Mouse (Mus musculus): ENCODE results near the gene Vapa. TPM values are rescaled to one million over a fixed set of nuclear protein-coding genes. Genes with fewer than 3 reads are reported as not detected.
"Not testable (repeated sequence)": the region's sequence is repeated elsewhere in the genome, so short reads cannot be mapped to it uniquely, and the experiment has no call there.

The Vapa gene
- total RNA-seq, 2 experiments from 2014 or later = 149 TPM

DNA sequence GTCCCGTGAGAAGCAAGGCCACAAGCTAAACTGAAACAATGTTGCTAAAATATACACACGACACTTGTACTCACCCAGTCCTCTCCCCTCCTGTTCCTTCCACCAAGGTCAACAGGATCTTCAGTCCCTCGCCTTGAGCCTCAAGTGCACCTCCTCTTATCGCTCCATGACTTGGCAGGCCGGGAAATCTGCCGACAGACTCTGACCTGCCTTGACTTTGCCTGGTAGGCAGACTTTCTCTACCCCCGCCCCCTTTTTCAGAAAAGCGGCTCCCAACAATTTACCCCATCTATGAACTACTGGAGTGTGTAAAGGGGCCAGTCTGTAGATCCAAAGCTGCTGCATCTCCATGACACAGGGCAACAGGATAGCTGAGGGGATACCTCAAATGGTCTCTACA is 41.9 kb downstream of the Vapa start:
- DNase-seq (ENCODE audit: low spot score in 2 of 2) = no peak

DNA sequence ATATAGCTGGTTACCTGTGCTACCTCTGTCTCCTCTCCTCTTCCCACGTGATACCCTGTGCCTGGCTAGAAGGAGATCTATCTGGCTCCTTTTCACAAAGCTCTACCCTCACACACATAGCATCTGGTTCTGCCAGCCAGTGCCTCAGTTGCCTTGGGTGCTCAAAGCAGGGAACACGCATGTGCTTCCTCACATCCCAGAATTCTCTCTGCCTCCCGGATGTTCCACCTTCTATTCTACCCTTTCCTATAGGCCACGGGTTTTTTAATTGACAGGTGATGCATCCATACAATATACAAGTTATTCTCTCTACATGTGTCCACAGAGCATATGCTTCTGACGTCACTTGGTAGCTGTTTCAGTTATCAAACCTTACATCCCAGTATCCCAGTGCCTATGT is 49.2 kb downstream of the Vapa start:
- DNase-seq (ENCODE audit: low spot score in 2 of 2) = no peak

DNA sequence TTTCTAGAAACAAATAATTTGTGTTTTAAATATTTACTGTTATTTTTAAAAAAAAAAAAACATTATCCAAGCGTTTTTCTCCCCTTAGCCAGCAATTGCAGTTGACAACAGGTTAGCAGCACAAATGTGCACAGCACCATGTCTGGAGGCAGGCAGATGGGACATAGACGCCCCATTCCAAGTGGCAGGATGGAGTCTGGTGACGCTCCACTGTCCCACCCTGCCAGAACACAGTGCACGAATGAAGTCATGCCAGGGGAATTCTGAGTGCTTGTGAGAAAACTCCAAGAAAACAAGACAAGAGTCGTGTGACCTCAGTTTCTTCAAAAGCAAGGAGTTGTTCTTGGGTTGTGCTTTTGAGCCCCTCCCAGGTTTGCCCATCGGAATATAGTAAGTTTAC is 50.0 kb downstream of the Vapa start:
- no peak for DNase-seq (ENCODE audit: low spot score in 2 of 2)

DNA sequence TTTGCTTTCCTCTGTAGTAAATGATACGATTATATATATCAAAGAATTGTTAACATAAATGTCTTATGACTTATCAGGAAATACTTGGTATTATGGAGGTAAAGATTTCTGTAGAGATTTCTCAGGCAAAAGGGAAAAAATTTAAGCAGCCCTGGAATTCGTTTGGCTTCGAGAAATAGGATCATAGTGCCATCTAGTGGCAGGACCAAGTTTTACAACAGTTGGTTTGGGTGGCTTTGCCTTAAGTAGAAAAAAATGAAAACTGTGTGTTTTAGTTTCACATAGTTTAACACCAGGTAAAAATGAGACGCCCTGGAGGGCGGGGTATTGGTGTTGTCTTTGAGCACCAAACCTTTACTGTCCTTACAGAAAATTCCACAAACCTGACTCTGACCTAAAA is 50.6 kb downstream of the Vapa start:
- peak; percentile 68 to 87 for DNase-seq (ENCODE audit: low spot score in 2 of 2)

DNA sequence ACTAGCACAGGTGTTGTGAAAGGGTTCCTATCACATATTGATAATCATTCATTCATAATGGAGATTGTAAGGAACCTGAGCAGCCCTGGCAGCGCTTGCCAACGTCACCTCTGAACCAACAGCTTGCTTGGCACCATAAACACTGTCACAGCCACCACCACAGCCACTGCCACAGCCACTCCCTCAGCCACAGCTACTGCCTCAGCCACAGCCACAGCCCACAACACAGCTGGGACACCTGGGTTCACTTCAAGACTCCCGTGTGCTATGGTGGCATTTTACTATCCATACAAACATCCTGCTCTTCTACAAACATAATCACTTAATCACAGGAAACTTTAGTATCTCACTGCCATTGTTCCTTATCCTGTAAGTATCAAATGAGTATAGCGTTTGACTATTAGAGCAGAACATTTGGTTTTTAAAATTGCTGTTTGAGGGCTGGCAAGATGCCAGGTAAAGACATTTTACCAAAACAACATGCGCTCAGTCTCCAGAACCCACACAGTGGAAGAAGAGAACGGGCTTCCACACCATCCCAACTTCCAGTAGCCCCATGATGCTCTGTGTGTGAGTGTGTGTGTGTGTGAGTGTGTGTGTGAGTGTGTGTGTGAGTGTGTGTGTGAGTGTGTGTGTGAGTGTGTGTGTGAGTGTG is 51.9 kb downstream of the Vapa start:
- DNase-seq (ENCODE audit: low spot score in 2 of 2) = no peak

DNA sequence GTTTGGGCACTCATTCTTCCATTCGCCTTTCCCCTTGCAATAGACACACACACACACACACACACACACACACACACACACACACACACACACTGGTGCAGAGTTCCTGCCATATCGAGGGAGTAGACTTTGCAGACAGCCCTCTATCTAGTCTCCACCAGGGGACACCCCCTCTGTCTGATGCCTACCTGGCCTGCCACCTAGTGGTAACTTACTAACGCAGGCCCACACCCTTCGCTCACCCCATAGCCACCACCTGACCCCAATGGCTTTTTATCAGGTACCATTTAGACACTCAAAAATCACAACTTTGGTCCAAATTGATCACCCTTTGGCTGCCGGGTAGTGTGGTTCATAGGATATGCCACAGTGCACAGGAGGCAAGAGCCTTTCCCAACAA is 54.1 kb downstream of the Vapa start:
- DNase-seq (ENCODE audit: low spot score in 2 of 2) = no peak

DNA sequence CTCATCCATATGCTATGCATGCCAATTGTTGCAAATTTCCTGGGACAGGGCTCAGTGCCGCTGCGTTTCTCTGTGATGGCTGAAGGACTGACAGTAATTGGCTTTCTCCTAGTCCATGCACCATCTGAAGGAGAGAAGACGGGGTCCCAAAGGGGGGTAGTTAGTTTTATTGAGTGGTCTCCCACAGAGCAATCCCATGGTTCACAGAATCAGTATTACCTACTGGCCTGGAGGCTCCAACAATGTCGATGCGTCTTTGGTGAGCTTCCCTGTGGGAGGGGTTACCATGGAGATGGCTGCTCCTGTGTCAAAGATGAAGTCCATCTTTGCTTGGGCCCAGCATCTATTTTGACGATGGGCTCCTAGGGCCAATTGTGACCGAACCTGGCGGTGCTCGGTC is 54.6 kb downstream of the Vapa start:
- DNase-seq (ENCODE audit: low spot score in 2 of 2) = no peak

DNA sequence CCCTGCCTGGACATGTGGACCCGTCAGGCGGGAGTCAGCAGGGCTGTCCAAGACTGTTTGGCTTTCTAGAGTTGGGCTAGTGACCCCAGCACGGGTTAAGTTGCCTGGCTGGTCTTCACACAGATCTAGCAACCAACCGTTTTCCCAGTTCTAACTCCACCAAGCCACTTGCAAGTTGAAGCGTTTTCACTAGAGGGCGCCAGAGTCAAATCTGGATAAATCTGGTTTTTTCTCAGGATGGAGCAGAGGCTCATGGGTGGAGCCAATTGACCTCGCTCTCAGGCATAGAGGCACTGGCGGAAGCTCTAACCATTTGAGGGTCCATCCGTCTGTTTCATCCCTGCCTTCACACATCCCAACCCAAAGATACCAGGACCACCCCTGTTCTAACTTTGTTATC is 55.1 kb downstream of the Vapa start:
- peak; percentile 40 to 62 for DNase-seq (ENCODE audit: low spot score in 2 of 2)

DNA sequence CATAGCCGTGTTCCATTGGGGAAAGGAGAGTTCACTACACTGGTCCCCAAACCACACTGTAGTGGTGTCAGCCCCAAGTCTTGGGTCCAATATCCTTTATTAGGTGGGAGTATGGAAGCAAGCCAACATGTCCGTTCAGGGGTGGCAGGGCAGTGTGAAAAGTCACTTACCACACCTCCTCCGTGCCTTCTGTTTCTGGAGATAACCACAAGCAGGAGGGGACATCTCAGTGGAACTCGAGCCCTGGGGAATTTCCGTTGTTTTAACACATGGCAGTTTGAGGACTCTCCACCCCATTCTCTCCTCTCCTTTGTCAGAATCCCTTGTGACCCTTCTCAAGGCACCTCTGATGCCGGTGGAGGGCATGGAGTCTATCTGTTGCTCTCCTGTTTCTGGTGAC is 56.1 kb downstream of the Vapa start:
- no peak for DNase-seq (ENCODE audit: low spot score in 2 of 2)

DNA sequence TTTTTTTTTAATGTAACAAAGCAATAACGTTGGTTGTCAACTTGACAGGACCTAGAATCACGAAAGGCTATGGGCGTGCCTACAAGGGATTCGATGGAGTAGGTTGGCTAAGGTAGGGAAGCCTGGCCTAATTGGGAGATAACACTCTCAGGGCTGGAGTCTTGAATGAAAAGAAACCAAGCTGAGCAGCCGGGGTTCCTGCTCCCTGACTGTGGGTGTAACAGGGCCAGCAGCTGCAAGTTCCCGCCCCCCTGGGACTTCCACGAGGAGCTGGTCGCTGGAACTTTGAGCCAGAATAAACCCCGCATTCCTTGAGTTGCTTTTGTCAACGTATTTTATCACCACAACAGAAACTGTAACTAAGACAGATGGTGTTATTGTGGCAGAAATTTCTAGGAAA is 56.6 kb downstream of the Vapa start:
- no peak for DNase-seq (ENCODE audit: low spot score in 2 of 2)

DNA sequence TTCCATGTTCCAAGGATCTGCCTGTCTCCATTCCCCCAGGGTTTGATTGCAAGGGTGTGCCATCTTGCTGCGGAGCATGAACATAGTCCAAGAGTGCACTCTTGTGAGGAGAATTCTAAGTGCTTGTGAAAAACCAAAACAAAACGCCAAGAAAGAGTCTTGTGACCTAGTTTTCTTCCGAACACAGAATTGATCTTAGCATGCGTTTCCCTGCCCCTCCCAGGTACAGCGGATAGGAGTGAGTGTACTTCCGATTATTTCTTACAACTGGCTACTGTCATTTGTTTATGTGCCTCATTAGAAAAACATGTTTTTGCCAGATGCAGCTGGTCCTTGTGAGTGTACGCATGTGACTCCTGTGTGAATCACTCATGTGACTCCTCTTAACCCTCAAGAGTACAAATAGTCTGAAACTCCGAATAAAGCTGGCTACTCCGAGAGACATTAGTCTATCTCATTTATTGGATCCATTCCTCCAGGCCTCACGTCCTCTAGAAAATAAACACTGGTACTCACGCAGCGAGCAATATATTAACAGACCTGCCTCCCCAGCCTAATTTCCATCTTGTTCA is 60.8 kb downstream of the Vapa start:
- DNase-seq (ENCODE audit: low spot score in 2 of 2) = no peak

DNA sequence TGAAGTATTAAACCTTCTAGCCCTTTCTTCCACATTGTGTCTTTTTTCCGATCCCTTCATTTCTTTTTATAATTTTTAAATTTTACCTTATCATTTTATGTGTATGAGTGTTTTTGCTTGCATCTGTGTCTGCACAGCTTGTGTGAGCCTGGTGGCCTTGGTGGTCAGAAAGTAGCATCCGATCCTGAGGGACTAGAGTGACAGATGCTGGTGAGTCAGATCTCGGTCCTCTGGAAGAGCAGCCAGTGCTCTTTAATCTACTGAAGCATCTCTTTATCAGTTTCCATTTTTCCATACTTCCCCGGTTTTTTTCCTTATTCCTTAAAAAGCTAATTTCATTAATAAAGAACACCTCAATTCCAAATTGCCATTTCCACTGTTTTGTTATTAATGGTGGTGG is 63.0 kb downstream of the Vapa start:
- DNase-seq (ENCODE audit: low spot score in 2 of 2) = no peak

DNA sequence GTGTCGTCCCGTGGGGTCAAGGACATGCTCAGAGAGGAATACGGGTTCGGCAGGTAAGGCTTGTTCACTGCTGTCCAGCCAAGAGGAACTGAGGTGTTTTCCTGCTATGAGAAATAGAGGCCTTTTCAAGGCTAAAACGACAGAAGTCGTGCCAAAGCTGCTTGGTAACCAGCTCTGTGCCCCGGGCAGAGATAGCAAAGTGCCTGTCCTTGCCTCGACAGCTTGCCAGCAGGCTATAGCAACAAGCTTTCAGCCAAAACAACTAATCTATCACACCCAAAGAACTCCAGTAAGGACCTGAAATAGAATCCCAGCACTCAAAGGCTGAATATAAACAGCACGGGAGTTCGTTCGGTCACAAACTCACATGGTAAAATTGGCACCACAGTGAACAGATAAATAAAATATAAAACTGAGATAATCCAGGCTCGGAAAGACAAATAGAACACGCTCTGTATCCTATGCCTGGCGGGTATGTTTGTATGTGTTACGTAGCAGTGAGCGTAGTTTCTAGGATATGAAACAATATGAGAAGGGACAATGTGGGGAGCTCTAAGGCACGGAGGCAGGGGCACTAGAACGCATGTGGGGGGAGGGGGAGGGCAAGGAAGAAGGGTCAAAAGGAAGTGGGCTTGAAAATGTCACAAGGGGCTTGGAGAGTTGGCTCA is 64.5 kb downstream of the Vapa start:
- no peak for DNase-seq (ENCODE audit: low spot score in 2 of 2)

DNA sequence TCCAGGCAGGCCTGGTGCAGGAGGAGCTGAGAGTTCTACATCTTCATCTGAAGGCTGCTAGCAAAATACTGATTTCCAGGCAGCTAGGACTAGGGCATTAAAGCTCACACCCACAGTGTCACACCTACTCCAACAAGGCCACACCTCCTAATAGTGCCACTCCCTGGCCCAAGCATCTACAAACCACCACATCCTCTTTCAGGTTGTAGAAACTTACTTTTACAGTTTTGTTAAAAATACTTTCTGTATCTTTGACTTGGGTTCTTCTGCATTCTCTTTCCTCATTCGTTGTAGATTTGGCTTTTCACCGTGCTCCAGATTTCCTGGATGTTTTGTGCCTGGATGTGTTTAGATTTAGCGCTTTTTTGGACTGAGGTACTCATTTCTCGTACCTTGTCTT is 67.1 kb downstream of the Vapa start:
- DNase-seq (ENCODE audit: low spot score in 2 of 2) = not testable (repeated sequence)

DNA sequence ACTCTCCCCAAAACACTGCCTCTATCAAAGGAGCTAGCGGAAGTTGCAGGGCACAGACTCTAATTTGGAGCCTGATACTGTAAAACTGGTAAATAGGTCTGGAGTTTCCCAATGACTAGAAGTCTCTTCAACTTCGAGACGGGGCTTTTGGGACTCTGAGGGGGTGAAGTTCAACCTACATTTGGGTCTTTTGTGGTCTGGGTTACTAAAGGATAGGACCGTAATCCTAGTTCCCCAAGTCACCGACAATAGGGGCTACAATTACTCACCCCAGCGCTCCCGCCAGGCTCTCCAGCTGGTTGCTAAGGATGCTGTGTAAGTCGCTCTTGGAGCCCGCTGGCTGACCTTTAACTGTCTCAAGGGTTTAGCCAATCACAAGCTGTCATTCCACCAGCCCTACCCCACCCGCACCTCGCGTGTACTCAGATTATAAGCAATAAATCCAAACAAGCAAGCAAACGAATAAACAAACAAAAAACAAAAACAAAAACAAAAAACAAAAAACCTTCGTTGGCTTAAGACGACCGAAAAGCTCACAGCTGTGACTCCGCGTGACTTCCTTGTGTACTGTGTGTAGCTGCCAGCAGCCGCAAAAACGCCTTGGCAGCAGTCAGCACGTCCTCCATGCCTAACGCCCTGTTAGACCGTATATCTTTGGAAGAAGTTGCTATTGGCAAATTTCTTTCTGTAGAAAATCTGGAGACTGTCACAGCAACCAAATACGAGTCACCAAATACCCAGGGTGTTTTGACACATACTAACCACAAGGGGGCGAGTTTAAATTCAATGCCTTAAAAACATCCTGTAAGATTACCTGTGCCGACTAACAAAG is 72.7 kb downstream of the Vapa start, which contains the start of gene Tmem232:
Gene Tmem232 (minus strand): TSS at position 342 of the 832 bp plus-strand sequence.
- peak in 1 of 2 experiments; percentile 23 for DNase-seq (ENCODE audit: low spot score in 2 of 2)

DNA sequence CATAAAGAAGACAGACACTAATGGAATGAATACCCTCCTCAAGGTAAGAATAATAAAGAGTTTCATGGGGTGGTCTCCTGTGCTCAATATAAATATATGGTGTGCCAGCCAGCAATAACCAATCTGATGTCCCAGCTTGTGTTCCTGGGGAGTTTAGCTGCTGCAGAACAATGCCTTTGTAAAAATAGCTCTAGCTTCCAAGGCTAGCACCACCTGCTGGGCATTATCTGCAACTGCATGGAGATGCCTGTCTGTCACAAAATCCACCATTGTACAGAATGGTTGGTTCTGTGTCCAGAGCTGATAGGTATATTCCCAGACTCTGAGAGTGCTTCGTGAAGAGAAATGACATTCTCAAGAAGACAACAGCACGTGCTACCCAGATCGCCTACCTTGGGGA is 77.2 kb downstream of the Vapa start:
- DNase-seq (ENCODE audit: low spot score in 2 of 2) = peak; percentile 37 to 53

DNA sequence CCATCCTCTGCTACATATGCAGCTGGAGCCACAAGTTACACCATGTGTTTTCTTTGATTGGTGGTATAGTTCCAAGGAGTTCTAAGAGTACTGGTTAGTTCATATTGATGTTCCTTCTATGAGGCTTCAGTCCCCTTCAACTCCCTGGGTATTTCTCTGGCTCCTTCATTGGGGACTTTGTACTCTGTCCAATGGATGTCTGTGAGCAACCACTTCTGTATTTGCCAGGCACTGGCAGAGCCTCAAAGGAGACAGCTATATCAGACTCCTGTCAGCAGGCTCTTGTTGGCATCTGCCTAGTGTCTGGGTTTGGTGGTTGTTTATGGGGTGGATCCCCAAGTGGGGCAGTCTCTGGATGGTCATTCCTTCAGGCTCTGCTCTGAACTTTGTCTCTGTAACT is 81.0 kb downstream of the Vapa start:
- DNase-seq (ENCODE audit: low spot score in 2 of 2) = not testable (repeated sequence)

Other genes starting within 250 kb of the Vapa start
- gene Tmem232, start 72.8 kb downstream of the Vapa start, total RNA-seq (2021) = 1 to 10 TPM; 1.9 to 2.5 TPM
- not detected for gene Txndc2, start 28.6 kb upstream of the Vapa start, total RNA-seq (2021)
- 10 to 100 TPM; 50.2 to 51.1 TPM for gene Rab31, start 159.2 kb upstream of the Vapa start, total RNA-seq (2021)
- 10 to 100 TPM; 36.3 to 45.4 TPM for gene Ppp4r1, start 169.0 kb upstream of the Vapa start, total RNA-seq (2021)